Mouse (Mus musculus) spleen, adult 18-20 months (tissue): ENCODE data around the gene Ulk4.

Experiments used
- DNase-seq, 2 experiments: peaks; one replicate each; pipeline ENCODE4 v3.0.0; 2022; ENCODE audit warnings: mixed read lengths in 2 of 2

Gene Ulk4

GRCm38 (mm10) chr9:121187811-121188210 lies 89.2 kb downstream of the Ulk4 start:
- DNase-seq = no peak

- DNase-seq = no peak
These were observed 91.2 kb downstream of the Ulk4 start for GRCm38 (mm10) chr9:121185796-121186195.

GRCm38 (mm10) chr9:121176350-121176749 lies 100.6 kb downstream of the Ulk4 start:
- DNase-seq = no peak

GRCm38 (mm10) chr9:121175201-121175600 lies 101.8 kb downstream of the Ulk4 start:
- DNase-seq = no peak

- no peak for DNase-seq
These were observed 104.9 kb downstream of the Ulk4 start for GRCm38 (mm10) chr9:121172123-121172522.

GRCm38 (mm10) chr9:121171609-121172008 lies 105.4 kb downstream of the Ulk4 start:
- no peak for DNase-seq

- no peak for DNase-seq
These were observed 112.4 kb downstream of the Ulk4 start for GRCm38 (mm10) chr9:121164607-121165006.

GRCm38 (mm10) chr9:121162789-121163188 lies 114.2 kb downstream of the Ulk4 start:
- peak in 1 of 2 experiments; percentile 7 for DNase-seq

- no peak for DNase-seq
These were observed 115.0 kb downstream of the Ulk4 start for GRCm38 (mm10) chr9:121161818-121162565.

GRCm38 (mm10) chr9:121156253-121156831 lies 120.7 kb downstream of the Ulk4 start:
- DNase-seq = no peak

- no peak for DNase-seq
These were observed 123.7 kb downstream of the Ulk4 start for GRCm38 (mm10) chr9:121153276-121153675.

- no peak for DNase-seq
These were observed 128.4 kb downstream of the Ulk4 start for GRCm38 (mm10) chr9:121148602-121149001.

GRCm38 (mm10) chr9:121143208-121143607 lies 133.8 kb downstream of the Ulk4 start:
- DNase-seq = no peak

GRCm38 (mm10) chr9:121132549-121132948 lies 144.4 kb downstream of the Ulk4 start:
- DNase-seq = no peak

GRCm38 (mm10) chr9:121129533-121129932 lies 147.5 kb downstream of the Ulk4 start:
- no peak for DNase-seq

- DNase-seq = no peak
These were observed 148.1 kb downstream of the Ulk4 start for GRCm38 (mm10) chr9:121128934-121129333.

- no peak for DNase-seq
These were observed 150.0 kb downstream of the Ulk4 start for GRCm38 (mm10) chr9:121127025-121127424.

GRCm38 (mm10) chr9:121124705-121125104 lies 152.3 kb downstream of the Ulk4 start:
- DNase-seq = no peak

GRCm38 (mm10) chr9:121122039-121122438 lies 155.0 kb downstream of the Ulk4 start:
- DNase-seq = no peak

- no peak for DNase-seq
These were observed 159.1 kb downstream of the Ulk4 start for GRCm38 (mm10) chr9:121117936-121118335.

- DNase-seq = no peak
These were observed 164.9 kb downstream of the Ulk4 start for GRCm38 (mm10) chr9:121112131-121112530.

GRCm38 (mm10) chr9:121108110-121108509 lies 168.9 kb downstream of the Ulk4 start:
- DNase-seq = peak in 1 of 2 experiments; percentile 10

GRCm38 (mm10) chr9:121107643-121108042 lies 169.4 kb downstream of the Ulk4 start:
- no peak for DNase-seq

GRCm38 (mm10) chr9:121107101-121107500 lies 169.9 kb downstream of the Ulk4 start:
- no peak for DNase-seq

GRCm38 (mm10) chr9:121101516-121101915 lies 175.5 kb downstream of the Ulk4 start:
- no peak for DNase-seq
